Mouse (Mus musculus) stomach, postnatal 0 days (tissue): ENCODE data around the gene Pus7l. TPM values are rescaled to one million over a fixed set of nuclear protein-coding genes. Genes with fewer than 3 reads are reported as not detected.

Experiments used
- ATAC-seq: fragments of 200-750 bp; cut with Nextera tagmentation; 2 replicates; pipeline ENCODE4 v1.8.0; 2017; ENCODE audit not compliant: low FRiP score, low TSS enrichment
- DNase-seq: peaks from one replicate; pipeline ENCODE4 v3.0.0-alpha.2; 2016; ENCODE audit warnings: low spot score
- H3K27ac ChIP-seq: fragments of 300-500 bp; sonication (generic); replicated peaks from 2 replicates; pipeline ENCODE4 v1.5.1; 2014; ENCODE audit warnings: mild to moderate bottlenecking, control low read depth
- H3K27me3 ChIP-seq: fragments of 300-500 bp; sonication (generic); 2 replicates; pipeline ENCODE4 v1.6.1; 2014; ENCODE audit warnings: low read length; ENCODE audit not compliant: control insufficient read depth, insufficient read depth
- H3K36me3 ChIP-seq: fragments of 300-500 bp; sonication (generic); 2 replicates; pipeline ENCODE4 v1.6.1; 2014; ENCODE audit warnings: low read length, mixed read lengths; ENCODE audit not compliant: control insufficient read depth, insufficient read depth
- H3K4me1 ChIP-seq: fragments of 300-500 bp; sonication (generic); replicated peaks from 2 replicates; pipeline ENCODE4 v1.6.1; 2014; ENCODE audit warnings: antibody characterized with exemption; ENCODE audit not compliant: control insufficient read depth, insufficient read depth
- H3K4me2 ChIP-seq: fragments of 300-500 bp; sonication (generic); replicated peaks from 2 replicates; pipeline ENCODE4 v1.6.1; 2014; ENCODE audit warnings: low read depth, mild to moderate bottlenecking, control low read depth, moderate library complexity
- H3K4me3 ChIP-seq: fragments of 300-500 bp; sonication (generic); 2 replicates; pipeline ENCODE4 v1.5.1; 2014; ENCODE audit warnings: low read depth, low read length, control low read depth
- H3K9ac ChIP-seq: fragments of 300-500 bp; sonication (generic); 2 replicates; pipeline ENCODE4 v1.6.1; 2014; ENCODE audit warnings: mild to moderate bottlenecking, low read length, control low read depth, mixed read lengths
- H3K9me3 ChIP-seq: fragments of 300-500 bp; sonication (generic); 2 replicates; pipeline ENCODE4 v1.6.1; 2016; ENCODE audit warnings: low read length; ENCODE audit not compliant: control insufficient read depth
- CTCF ChIP-seq: IDR thresholded peaks from 2 replicates; pipeline ENCODE4 v1.5.1; 2016; ENCODE audit warnings: antibody characterized with exemption, low read depth, mild to moderate bottlenecking, moderate library complexity
- EP300 ChIP-seq: optimal IDR thresholded peaks from 2 replicates; pipeline ENCODE3; 2016; ENCODE audit warnings: antibody characterized with exemption
- WGBS: fragments of 180-500 bp; shearing (Covaris S2); extraction: QIAGEN DNeasy Blood & Tissue Kit; methylation state at CpG from one replicate; pipeline ENCODE4 v1.1.7; 2014; 5-methylcytosine and 5-hydroxymethylcytosine counted together
- polyA plus RNA-seq: library from polyadenylated mRNA; unstranded; fragments of >200 nt; fragmentation: Nextera tagmentation; extraction: Ambion mirVana; gene quantifications from 2 replicates; pipeline ENCODE4 v1.2.1, GENCODE M21; 2015

Gene Pus7l
- polyA plus RNA-seq, 1 experiment from 2014 or later: 3.5 TPM

GRCm38 (mm10) chr15:94532956-94533355 is 10.4 kb downstream of the Pus7l start:
- TF ChIP-seq EP300: no peak
- TF ChIP-seq CTCF: no peak
- Histone ChIP-seq H3K4me2 (no peak overlapping the region), H3K36me3 (no peaks in the 10 kb centered on the region), H3K4me3 (no peak overlapping the region), H3K27me3 (no peaks in the 10 kb centered on the region), H3K9ac (no peak overlapping the region), H3K27ac (0 out of 2 replicates have a peak overlapping the region, but pooled peaks have one; percentile 9), H3K4me1 (no peaks in the 10 kb centered on the region), H3K9me3 (no peaks in the 10 kb centered on the region)
- ATAC-seq (no peak), DNase-seq (no peak)
- WGBS: 55% methylated on average over 6 of the region's 6 CpGs

- Histone ChIP-seq H3K27me3 (no peaks in the 10 kb centered on the region), H3K9ac (no peak overlapping the region), H3K36me3 (no peaks in the 10 kb centered on the region), H3K4me3 (no peak overlapping the region), H3K4me2 (no peak overlapping the region), H3K27ac (no peak overlapping the region), H3K9me3 (no peaks in the 10 kb centered on the region), H3K4me1 (no peaks in the 10 kb centered on the region)
- TF ChIP-seq EP300 (no peak), CTCF (no peak)
- DNase-seq (no peak), ATAC-seq (no peak)
- WGBS: 69% methylated on average over 5 of the region's 5 CpGs
Measured at GRCm38 (mm10) chr15:94532306-94532705, 11.0 kb downstream of the Pus7l start.

- no peaks in the 10 kb centered on the region for H3K27me3 ChIP-seq
- no peak overlapping the region for H3K9ac ChIP-seq
- H3K4me3 ChIP-seq: no peak overlapping the region
- H3K36me3 ChIP-seq: no peaks in the 10 kb centered on the region
- H3K9me3 ChIP-seq: no peaks in the 10 kb centered on the region
- 51% methylated on average over 3 of the region's 3 CpGs for WGBS
- no peak for ATAC-seq
- TF ChIP-seq CTCF (no peak), EP300 (no peak)
- H3K4me1 ChIP-seq: no peaks in the 10 kb centered on the region
- DNase-seq: no peak
- H3K4me2 ChIP-seq: no peak overlapping the region
- H3K27ac ChIP-seq: no peak overlapping the region
Measured at GRCm38 (mm10) chr15:94530519-94530918, 12.8 kb downstream of the Pus7l start.

- Histone ChIP-seq H3K4me1 (no peaks in the 10 kb centered on the region), H3K4me2 (no peak overlapping the region), H3K27ac (no peak overlapping the region), H3K4me3 (no peak overlapping the region), H3K27me3 (no peaks in the 10 kb centered on the region), H3K9me3 (no peaks in the 10 kb centered on the region), H3K9ac (no peak overlapping the region), H3K36me3 (no peaks in the 10 kb centered on the region)
- 83% methylated on average over 12 of the region's 12 CpGs for WGBS
- DNase-seq (no peak), ATAC-seq (no peak)
- TF ChIP-seq EP300: no peak
- no peak for TF ChIP-seq CTCF
Measured at GRCm38 (mm10) chr15:94524956-94525355, 18.4 kb downstream of the Pus7l start.

GRCm38 (mm10) chr15:94523251-94523650 is 20.1 kb downstream of the Pus7l start:
- 87% methylated on average over 27 of the region's 28 CpGs for WGBS
- H3K4me1 ChIP-seq: no peaks in the 10 kb centered on the region
- H3K27me3 ChIP-seq: no peaks in the 10 kb centered on the region
- TF ChIP-seq CTCF (no peak), EP300 (no peak)
- H3K4me3 ChIP-seq: no peak overlapping the region
- no peak overlapping the region for H3K4me2 ChIP-seq
- H3K36me3 ChIP-seq: no peaks in the 10 kb centered on the region
- no peaks in the 10 kb centered on the region for H3K9me3 ChIP-seq
- no peak for DNase-seq
- ATAC-seq: no peak
- no peak overlapping the region for H3K9ac ChIP-seq
- no peak overlapping the region for H3K27ac ChIP-seq

GRCm38 (mm10) chr15:94520959-94521358 is 22.4 kb downstream of the Pus7l start:
- no peak overlapping the region for H3K9ac ChIP-seq
- H3K27ac ChIP-seq: no peak overlapping the region
- no peaks in the 10 kb centered on the region for H3K9me3 ChIP-seq
- no peak overlapping the region for H3K4me3 ChIP-seq
- H3K36me3 ChIP-seq: no peaks in the 10 kb centered on the region
- H3K4me1 ChIP-seq: no peaks in the 10 kb centered on the region
- ATAC-seq (no peak), DNase-seq (no peak)
- H3K27me3 ChIP-seq: no peaks in the 10 kb centered on the region
- 74% methylated on average over 5 of the region's 5 CpGs for WGBS
- no peak for TF ChIP-seq CTCF
- no peak overlapping the region for H3K4me2 ChIP-seq
